Mouse (Mus musculus): ENCODE data around the gene Col4a2.

- TF ChIP-seq POLR2A (IDR thresholded peaks at IDR 0.05; ENCODE audit: borderline replicate concordance, extremely low read depth, insufficient read depth, insufficient read length, poor library complexity, severe bottlenecking): no peak
- TF ChIP-seq CTCF (IDR thresholded peaks at IDR 0.05; ENCODE audit: borderline replicate concordance, extremely low read depth, insufficient read depth, insufficient read length): no peak
These were observed 2.8 kb downstream of the Col4a2 start for GRCm38 (mm10) chr8:11315179-11315943.

Data from brain, embryonic 14.5 days (tissue).